Mouse (Mus musculus): ENCODE measurements at regions not wholly inside any gene's neighbourhood (a gene's known extent, or its start where the extent isn't known, plus 50 kb on each side); places are given as distances from the start of the nearest gene placed in this dataset.

GRCm38 (mm10) chrX:98409090-98409489, 260.5 kb downstream of the Ar start:
- TF ChIP-seq CTCF (IDR thresholded peaks at IDR 0.05; ENCODE audit: low read depth) (no peak), EP300 (IDR thresholded peaks at IDR 0.05; ENCODE audit: low read depth) (no peak)

Data from heart, postnatal 0 days (tissue).